Mouse (Mus musculus): ENCODE measurements at regions not wholly inside any gene's neighbourhood (a gene's known extent, or its start where the extent isn't known, plus 50 kb on each side); places are given as distances from the start of the nearest gene placed in this dataset.

- TF ChIP-seq TAL1 (IDR thresholded peaks at IDR 0.05; ENCODE audit: low read length) (no peak), GATA1 (IDR thresholded peaks at IDR 0.05; ENCODE audit: low read length) (no peak)
- H3K27me3 ChIP-seq (ENCODE audit: control insufficient read depth), result peaks cover 3% of the 10 kb centered on the region
- H3K4me1 ChIP-seq (ENCODE audit: control insufficient read depth), result no peaks in the 10 kb centered on the region
- no peaks in the 10 kb centered on the region for H3K36me3 ChIP-seq (ENCODE audit: control insufficient read depth)
- H3K9me3 ChIP-seq (ENCODE audit: control insufficient read depth, low read length), result no peaks in the 10 kb centered on the region
- H3K4me3 ChIP-seq (replicated peaks), result no peak overlapping the region
Observed at GRCm38 (mm10) chr11:112982802-112983591, 201.0 kb downstream of the Sox9 start.

DNA sequence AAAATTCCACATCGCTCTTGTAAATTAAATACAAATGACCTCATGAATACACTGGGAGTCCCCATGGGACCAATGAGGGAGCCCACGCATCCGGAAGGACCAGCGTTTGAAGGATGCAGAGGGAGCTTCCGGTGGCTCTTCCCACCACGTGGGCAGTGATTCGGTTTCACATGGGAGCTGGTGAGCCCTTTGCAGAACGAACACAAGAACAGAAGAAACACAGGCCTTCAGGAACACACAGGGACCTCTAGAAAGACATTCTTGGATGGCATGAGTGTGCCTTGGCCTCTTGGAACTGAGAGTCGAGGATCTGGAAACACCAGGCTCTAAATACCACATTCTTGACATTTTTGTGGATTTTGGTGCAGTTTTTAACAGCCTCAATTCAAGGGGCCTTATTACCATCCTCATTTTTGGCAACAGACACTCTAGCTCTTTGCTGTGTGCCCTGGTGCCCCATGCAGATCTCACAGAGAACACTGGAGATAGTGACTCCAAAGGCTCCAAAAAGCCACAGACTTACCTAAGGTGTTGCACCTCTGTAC, 204.1 kb downstream of the Sox9 start:
- Histone ChIP-seq H3K36me3 (ENCODE audit: control insufficient read depth) (no peaks in the 10 kb centered on the region), H3K9me3 (ENCODE audit: control insufficient read depth, low read length) (no peaks in the 10 kb centered on the region), H3K27me3 (ENCODE audit: control insufficient read depth) (no peaks in the 10 kb centered on the region)

DNA sequence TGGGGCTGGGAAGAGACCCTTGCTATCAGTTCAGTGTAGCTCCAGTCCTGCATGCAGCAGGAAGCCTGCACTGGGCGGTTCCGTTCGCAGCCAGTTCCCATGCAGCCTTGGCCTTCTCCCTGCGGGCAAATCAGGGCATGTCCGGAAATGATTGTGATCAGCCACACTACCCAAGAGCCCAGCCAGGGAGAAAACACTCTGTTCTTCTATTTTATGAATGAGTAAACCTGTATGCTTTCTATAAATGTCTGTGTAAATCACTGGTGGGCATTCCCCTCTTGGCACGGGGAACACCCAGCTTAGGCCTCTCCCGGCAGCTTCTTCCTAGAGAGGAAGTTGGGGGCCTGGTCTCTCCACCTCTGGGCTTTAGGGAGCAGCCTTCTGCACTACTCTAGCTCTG, 205.8 kb downstream of the Sox9 start:
- H3K27me3 ChIP-seq (ENCODE audit: control insufficient read depth), result no peaks in the 10 kb centered on the region
- H3K36me3 ChIP-seq (ENCODE audit: control insufficient read depth), result no peaks in the 10 kb centered on the region
- TF ChIP-seq TAL1 (IDR thresholded peaks at IDR 0.05; ENCODE audit: low read length) (no peak), GATA1 (IDR thresholded peaks at IDR 0.05; ENCODE audit: low read length) (no peak)
- no peaks in the 10 kb centered on the region for H3K9me3 ChIP-seq (ENCODE audit: control insufficient read depth, low read length)
- H3K4me1 ChIP-seq (ENCODE audit: control insufficient read depth), result no peaks in the 10 kb centered on the region
- no peak overlapping the region for H3K4me3 ChIP-seq (replicated peaks)

More for the DNA sequence above, 204.1 kb downstream of the Sox9 start:
- H3K4me3 ChIP-seq (replicated peaks), result no peak overlapping the region
- H3K4me1 ChIP-seq (ENCODE audit: control insufficient read depth), result no peaks in the 10 kb centered on the region
- TF ChIP-seq TAL1 (IDR thresholded peaks at IDR 0.05; ENCODE audit: low read length) (no peak), GATA1 (IDR thresholded peaks at IDR 0.05; ENCODE audit: low read length) (no peak)

DNA sequence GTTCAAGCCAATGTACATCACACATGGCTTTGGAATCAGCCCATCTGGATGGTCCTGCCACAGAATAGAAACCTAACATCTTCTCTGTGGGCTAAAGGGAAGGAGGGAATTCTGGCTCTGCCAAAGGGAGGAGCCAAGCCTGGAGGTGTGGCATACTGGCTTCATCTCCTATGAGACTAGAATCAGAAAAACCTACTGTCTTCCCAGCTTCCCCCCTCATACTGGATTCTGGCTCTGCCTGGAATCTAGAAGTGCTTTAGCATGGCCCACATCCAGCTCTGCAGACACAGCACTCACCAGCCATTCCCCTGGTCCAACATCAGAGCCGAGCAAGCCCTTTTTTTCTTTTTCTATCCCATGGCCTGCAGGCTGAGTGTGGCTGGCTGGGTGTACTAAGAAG, 206.9 kb downstream of the Sox9 start:
- no peaks in the 10 kb centered on the region for H3K9me3 ChIP-seq (ENCODE audit: control insufficient read depth, low read length)
- no peaks in the 10 kb centered on the region for H3K36me3 ChIP-seq (ENCODE audit: control insufficient read depth)
- H3K4me3 ChIP-seq (replicated peaks), result no peak overlapping the region
- H3K4me1 ChIP-seq (ENCODE audit: control insufficient read depth), result no peaks in the 10 kb centered on the region
- H3K27me3 ChIP-seq (ENCODE audit: control insufficient read depth), result no peaks in the 10 kb centered on the region
- TF ChIP-seq TAL1 (IDR thresholded peaks at IDR 0.05; ENCODE audit: low read length) (no peak), GATA1 (IDR thresholded peaks at IDR 0.05; ENCODE audit: low read length) (no peak)

GRCm38 (mm10) chr11:112989981-112990512, 208.0 kb downstream of the Sox9 start:
- H3K36me3 ChIP-seq (ENCODE audit: control insufficient read depth), result no peaks in the 10 kb centered on the region
- no peak for TF ChIP-seq TAL1 (IDR thresholded peaks at IDR 0.05; ENCODE audit: low read length)
- TF ChIP-seq GATA1 (IDR thresholded peaks at IDR 0.05; ENCODE audit: low read length), result no peak
- no peaks in the 10 kb centered on the region for H3K9me3 ChIP-seq (ENCODE audit: control insufficient read depth, low read length)
- H3K4me1 ChIP-seq (ENCODE audit: control insufficient read depth), result no peaks in the 10 kb centered on the region
- H3K27me3 ChIP-seq (ENCODE audit: control insufficient read depth), result no peaks in the 10 kb centered on the region
- no peak overlapping the region for H3K4me3 ChIP-seq (replicated peaks)

- no peaks in the 10 kb centered on the region for H3K27me3 ChIP-seq (ENCODE audit: control insufficient read depth)
- TF ChIP-seq GATA1 (IDR thresholded peaks at IDR 0.05; ENCODE audit: low read length), result no peak
- no peaks in the 10 kb centered on the region for H3K9me3 ChIP-seq (ENCODE audit: control insufficient read depth, low read length)
- no peaks in the 10 kb centered on the region for H3K4me1 ChIP-seq (ENCODE audit: control insufficient read depth)
- no peaks in the 10 kb centered on the region for H3K36me3 ChIP-seq (ENCODE audit: control insufficient read depth)
- no peak overlapping the region for H3K4me3 ChIP-seq (replicated peaks)
Observed at GRCm38 (mm10) chr11:112990751-112991150, 208.7 kb downstream of the Sox9 start.

GRCm38 (mm10) chr11:112991862-112992261, 209.8 kb downstream of the Sox9 start:
- Histone ChIP-seq H3K36me3 (ENCODE audit: control insufficient read depth) (no peaks in the 10 kb centered on the region), H3K27me3 (ENCODE audit: control insufficient read depth) (no peaks in the 10 kb centered on the region), H3K4me3 (replicated peaks) (no peak overlapping the region), H3K9me3 (ENCODE audit: control insufficient read depth, low read length) (no peaks in the 10 kb centered on the region), H3K4me1 (ENCODE audit: control insufficient read depth) (no peaks in the 10 kb centered on the region)
- no peak for TF ChIP-seq GATA1 (IDR thresholded peaks at IDR 0.05; ENCODE audit: low read length)
- no peak for TF ChIP-seq TAL1 (IDR thresholded peaks at IDR 0.05; ENCODE audit: low read length)

DNA sequence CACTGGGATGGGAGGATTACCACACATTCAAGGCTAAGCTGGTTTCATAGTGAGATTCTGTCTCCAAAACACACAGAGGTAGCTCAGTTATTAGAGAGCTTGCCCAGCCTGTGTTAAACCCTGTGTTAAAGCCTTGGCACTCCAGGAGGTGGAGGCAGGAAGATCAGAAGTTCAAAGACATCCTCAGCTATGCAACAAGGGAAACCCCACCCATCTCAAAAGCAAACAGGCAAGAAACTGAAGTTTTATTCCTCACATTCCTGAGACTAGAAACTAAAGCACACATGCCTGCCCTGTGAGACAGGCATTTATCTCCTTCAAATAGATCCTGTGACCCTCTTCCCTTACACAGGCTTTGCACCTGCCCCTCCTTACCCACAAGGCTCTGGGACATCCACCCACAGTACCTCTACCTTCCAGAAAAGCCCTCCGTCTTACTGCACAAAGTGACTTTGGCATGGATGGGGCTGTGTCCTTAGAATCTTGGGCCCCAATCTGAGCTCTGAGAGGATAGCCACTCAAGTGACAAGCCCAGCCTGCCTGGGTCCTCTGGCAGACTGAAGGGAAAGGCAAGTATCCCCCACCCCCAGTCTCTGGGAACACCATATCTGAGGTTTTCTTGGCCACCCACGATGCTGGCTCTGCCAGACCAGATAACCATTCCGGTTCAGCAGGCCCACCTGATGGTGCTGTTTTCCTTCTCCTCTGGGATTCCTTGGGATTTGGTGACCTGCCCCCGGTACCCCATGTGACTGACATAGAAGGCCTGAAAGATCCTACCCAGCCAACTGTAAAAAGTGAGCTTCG, 217.0 kb downstream of the Sox9 start:
- H3K9me3 ChIP-seq (ENCODE audit: control insufficient read depth, low read length), result 0 out of 2 replicates have a peak, but pooled peaks cover 2% of the 10 kb centered on the region
- H3K27me3 ChIP-seq (ENCODE audit: control insufficient read depth), result no peaks in the 10 kb centered on the region
- no peaks in the 10 kb centered on the region for H3K4me1 ChIP-seq (ENCODE audit: control insufficient read depth)
- H3K36me3 ChIP-seq (ENCODE audit: control insufficient read depth), result no peaks in the 10 kb centered on the region
- no peak for TF ChIP-seq TAL1 (IDR thresholded peaks at IDR 0.05; ENCODE audit: low read length)
- TF ChIP-seq GATA1 (IDR thresholded peaks at IDR 0.05; ENCODE audit: low read length), result no peak
- H3K4me3 ChIP-seq (replicated peaks), result no peak overlapping the region

GRCm38 (mm10) chr11:113001071-113001470, 219.0 kb downstream of the Sox9 start:
- Histone ChIP-seq H3K36me3 (ENCODE audit: control insufficient read depth) (no peaks in the 10 kb centered on the region), H3K4me3 (replicated peaks) (no peak overlapping the region), H3K27me3 (ENCODE audit: control insufficient read depth) (no peaks in the 10 kb centered on the region), H3K9me3 (ENCODE audit: control insufficient read depth, low read length) (0 out of 2 replicates have a peak, but pooled peaks cover 2% of the 10 kb centered on the region), H3K4me1 (ENCODE audit: control insufficient read depth) (no peaks in the 10 kb centered on the region)
- TF ChIP-seq GATA1 (IDR thresholded peaks at IDR 0.05; ENCODE audit: low read length) (no peak), TAL1 (IDR thresholded peaks at IDR 0.05; ENCODE audit: low read length) (no peak)

Data from erythroblast, embryonic 14.5 days (primary cell).